Mouse (Mus musculus): ENCODE results near the gene 1700016K19Rik.

Gene 1700016K19Rik

DNA sequence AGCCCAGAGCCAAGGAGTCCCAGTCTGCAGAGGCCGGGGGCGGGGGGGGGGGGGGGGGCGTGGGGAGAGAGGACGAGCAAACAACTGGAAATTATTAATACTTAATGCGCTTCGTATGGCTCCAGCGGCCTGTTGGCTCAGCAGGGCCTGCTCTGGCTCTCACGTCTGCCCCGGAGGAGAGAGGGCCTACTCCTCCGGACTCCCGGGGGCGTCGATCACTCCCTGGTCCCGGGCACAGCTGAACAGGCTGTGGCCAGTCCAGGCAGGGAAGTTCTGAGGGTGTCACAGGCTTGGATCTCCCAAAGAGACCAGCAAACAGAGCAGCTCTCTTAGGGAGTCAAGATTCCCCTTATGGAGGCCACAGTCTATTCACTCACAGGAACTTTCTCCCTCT is 28.4 kb downstream of the 1700016K19Rik start:
- CTCF ChIA-PET, result interaction anchor here (0.6 to 0.9 kb wide), 2 partner anchors 26 to 470 kb away, joined by 5 to 18 read pairs; no protein-coding TSS in a partner anchor

DNA sequence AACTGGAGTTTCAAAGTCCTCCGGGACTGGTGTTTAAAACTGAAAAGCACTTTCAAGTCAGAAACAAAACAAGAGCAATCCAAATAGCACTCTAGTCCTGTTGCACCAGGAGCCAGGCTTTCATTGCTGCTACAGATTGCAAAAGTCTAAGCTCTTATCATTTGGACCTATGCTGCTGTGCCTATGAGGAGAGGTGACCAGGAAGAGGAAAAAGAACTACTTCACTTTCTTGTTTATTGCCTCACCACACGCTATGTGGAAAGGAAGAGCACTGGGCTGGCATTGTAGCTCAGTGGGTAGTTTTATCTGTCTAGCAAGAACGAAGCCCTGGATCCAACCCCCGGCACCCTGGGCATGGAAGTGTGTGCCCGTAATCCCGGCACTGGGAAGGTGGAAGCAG is 33.6 kb downstream of the 1700016K19Rik start:
- CTCF ChIA-PET, result no interaction called here

- CTCF ChIA-PET, result no interaction called here
These were observed 34.1 kb downstream of the 1700016K19Rik start for GRCm38 (mm10) chr11:76033836-76034235.

GRCm38 (mm10) chr11:76035182-76035581 is 35.5 kb downstream of the 1700016K19Rik start:
- CTCF ChIA-PET, result interaction anchor here (0.7 kb wide), 1 partner anchor 287 kb away, joined by 3 read pairs; no protein-coding TSS in a partner anchor

- CTCF ChIA-PET, result interaction anchor here (0.6 to 0.8 kb wide), 5 partner anchors 8 to 223 kb away, joined by 3 to 6 read pairs (median 3); no protein-coding TSS in a partner anchor
These were observed 38.0 kb downstream of the 1700016K19Rik start for GRCm38 (mm10) chr11:76037581-76038294.

DNA sequence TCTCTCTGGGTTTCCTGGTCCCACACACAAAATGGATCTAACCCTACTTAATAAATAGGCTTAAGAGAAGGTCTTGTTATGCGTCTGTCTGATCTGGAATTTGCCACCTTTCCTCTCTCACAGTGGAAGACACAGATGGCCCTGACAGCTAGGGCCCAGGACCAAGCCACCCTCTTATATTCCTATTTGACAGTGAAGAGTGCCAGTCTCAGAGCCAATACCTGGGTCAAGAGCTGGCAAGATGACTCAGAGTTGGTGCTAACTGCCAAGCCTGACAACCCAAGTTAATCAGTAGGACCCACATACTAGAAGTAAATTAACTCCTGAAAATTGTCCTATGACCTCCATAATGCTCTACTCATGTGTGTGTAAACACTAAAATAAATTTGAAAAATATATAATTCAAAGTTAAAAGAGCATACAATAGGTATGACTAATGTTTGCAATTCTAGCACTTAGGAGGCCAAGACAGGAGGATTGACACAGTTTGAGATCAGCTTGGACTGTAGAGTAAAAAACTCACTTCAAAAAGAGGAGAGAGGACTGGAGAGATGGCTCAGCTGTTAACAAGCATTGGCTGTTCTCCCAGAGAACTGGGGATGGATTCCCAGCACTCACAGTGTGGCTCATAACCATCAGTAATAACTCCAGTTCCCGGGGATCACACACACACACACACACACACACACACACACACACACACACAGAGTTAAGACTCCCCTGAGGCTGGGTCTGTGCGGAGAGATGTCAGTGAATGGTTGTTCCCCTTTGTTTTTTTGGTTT is 39.8 kb downstream of the 1700016K19Rik start:
- CTCF ChIA-PET, result interaction anchor here (0.5 kb wide), 2 partner anchors 72 to 74 kb away, joined by 3 to 5 read pairs; no protein-coding TSS in a partner anchor

GRCm38 (mm10) chr11:76040106-76040505 is 40.4 kb downstream of the 1700016K19Rik start:
- CTCF ChIA-PET, result interaction anchor here (0.5 to 0.7 kb wide), 4 partner anchors 33 to 239 kb away, joined by 3 to 5 read pairs (median 3); no protein-coding TSS in a partner anchor

GRCm38 (mm10) chr11:76040761-76041376 is 41.2 kb downstream of the 1700016K19Rik start:
- CTCF ChIA-PET, result interaction anchor here (0.6 to 0.7 kb wide), 2 partner anchors 33 to 240 kb away, joined by 3 read pairs; no protein-coding TSS in a partner anchor

DNA sequence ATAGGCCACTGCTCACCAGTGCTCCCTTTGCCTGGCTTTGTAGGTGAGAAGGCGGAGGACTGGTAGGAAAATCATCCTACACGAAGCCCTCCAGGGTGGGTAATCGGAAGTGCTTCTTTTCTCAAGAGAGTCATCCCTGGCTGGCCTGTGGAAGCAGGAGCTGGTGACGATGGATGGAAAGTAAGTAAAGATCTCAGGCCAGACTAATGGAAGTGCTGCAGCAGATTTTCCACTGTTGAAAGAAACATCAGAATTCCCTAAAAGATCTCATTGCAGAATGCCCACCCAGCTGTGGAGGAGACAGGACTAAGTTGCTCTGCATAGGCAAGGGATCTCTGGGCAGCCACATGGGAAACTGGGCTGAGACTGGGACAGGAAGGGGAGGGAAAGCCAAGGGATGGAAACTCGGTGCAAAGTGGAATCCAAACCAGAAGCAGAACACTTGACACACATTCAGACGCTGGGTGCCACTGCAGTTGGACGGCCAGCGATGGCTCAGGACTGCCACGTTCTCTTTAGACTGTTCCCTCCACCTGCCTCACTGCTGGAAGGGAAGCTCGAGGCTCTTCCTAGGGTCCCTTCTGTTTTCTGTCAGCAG is 42.4 kb downstream of the 1700016K19Rik start:
- CTCF ChIA-PET, result interaction anchor here (0.5 kb wide), 1 partner anchor 134 kb away, joined by 10 read pairs; no protein-coding TSS in a partner anchor

DNA sequence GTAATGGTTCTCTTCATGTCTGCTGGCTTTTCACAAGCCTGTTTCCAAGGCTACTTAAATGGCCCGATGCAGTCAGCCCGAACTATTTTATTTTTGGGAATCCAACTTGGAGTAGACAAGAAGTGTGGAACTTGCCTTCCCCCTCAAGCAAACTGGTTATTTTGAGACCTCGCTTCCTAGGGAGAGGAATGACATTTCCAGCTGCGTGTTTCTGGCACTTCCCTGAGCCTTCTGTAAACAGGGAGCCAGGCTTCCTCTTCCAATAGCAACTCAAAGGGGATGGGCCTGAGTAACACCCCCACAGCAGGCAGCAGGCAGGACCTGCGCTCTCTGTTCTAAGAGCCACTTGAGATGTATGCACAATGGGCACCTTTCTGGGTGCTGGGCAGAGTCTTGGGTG is 43.2 kb downstream of the 1700016K19Rik start:
- CTCF ChIA-PET, result interaction anchor here (0.5 to 0.6 kb wide), 2 partner anchors 65 to 135 kb away, joined by 4 to 10 read pairs; no protein-coding TSS in a partner anchor

DNA sequence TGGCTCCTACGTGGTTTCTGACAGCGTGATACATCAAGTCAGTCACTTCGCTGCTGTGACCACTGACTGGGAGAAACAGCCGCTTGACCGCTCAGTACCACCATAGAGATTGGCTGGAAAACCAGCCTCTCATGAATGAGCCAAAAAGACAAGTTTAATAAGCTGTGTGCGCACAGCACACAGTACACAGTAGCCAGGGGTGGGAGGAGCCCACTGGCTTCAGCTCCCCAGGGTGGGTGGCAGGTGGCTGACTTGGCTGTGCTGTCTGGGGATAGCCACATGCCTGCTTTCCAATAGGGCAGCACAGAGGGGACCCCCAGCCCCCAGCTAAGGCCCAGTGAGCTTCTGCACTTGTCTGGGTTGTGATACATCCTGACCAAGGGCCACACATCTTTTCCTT is 44.8 kb downstream of the 1700016K19Rik start:
- CTCF ChIA-PET, result interaction anchor here (0.6 kb wide), 1 partner anchor 74 kb away, joined by 6 read pairs; no protein-coding TSS in a partner anchor

DNA sequence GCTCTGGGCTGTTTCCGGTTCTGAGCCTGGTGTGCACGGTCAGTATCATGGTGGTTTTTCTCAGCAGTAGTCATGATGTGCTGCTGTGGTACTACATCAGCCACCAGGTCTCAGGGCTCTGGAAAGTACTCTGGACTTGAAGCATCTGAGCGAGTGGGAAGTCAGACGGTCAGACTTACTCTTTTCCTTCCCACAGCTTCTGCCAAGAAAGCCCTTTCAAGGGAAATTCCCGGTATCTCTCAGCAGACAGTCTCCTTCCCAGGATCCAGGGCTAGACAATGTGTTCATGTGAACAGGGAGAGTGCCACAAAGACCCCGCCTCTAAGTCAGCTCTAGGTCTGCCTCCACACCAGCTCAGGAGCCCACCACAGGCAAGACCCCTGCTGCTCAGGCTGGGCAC is 45.7 kb downstream of the 1700016K19Rik start:
- CTCF ChIA-PET, result interaction anchor here (0.6 kb wide), 1 partner anchor 638 kb away, joined by 6 read pairs; no protein-coding TSS in a partner anchor

GRCm38 (mm10) chr11:76050509-76050908 is 50.8 kb downstream of the 1700016K19Rik start:
- CTCF ChIA-PET, result no interaction called here

DNA sequence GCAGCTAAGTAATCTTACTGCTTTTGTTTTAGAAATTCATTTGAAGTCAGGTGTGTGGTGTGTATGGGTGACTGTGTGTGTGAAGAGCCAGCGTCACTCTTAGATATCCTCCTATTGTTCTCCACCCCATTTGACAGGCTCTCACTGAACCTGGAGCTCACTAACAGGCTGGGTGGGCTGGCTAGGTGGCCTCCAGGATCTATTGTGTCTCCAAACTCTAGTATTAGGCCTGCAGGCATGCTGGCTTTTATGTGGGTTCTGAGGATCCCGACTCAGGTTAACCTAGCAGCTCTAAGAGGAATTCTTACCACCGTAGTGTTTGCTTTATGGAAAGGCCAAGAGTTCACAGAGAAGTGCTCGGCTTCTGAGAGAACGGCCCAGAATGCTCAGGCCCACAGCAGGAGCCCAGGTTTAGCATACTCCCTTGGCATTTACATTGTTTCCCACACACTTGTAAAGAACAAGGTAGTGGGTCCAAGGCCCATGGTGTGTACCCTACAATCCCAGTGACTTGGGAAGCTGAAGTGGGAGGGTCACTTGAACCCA is 51.3 kb downstream of the 1700016K19Rik start:
- CTCF ChIA-PET, result no interaction called here

- CTCF ChIA-PET, result no interaction called here
These were observed 52.8 kb downstream of the 1700016K19Rik start for GRCm38 (mm10) chr11:76052496-76052895.
